9 mouse cellular contexts compared by ENCODE assay signal in the genomic region with DNA sequence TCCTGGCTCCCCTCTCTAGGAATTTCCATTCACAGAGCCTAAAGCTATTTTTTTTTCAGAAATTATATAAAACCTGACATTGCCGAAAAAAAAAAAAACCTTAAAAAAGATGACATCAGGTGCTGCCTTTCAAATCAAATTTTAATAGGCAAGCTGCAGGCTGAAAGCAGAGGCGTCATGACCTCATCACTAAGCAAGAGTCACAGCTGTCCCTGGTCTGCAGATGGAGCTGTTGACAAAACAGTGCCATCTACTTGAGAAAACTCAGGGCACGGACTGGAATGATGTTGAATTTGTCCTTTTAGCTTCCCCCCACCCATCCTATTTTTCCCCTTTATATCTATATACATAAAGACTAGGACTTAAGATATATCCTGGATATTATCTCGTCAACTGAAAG.
DNase-seq lines count a peak whose midpoint lies in the region; ATAC-seq lines count a peak whose summit lies in the region.
"Had no signal": no experiment of that assay in that cellular context is flagged by ENCODE, and none has a peak within 500 bp of the region (broad histone marks: within the 10 kb centered on the region; RNA-seq: fewer than 3 reads in every experiment).

No protein-coding gene starts in this region.

- DNase-seq in embryo, embryonic 10 days (ENCODE audit: low spot score), result peak; percentile 49
- DNase-seq in embryo, embryonic 9.5 days (ENCODE audit: extremely low spot score), result no peak
- DNase-seq in neural tube, embryonic 11.5 days (ENCODE audit: low spot score), result no peak
- DNase-seq in neural tube, embryonic 10.5 days (ENCODE audit: extremely low spot score, low spot score), result no peak
- DNase-seq in hindbrain, embryonic 14.5 days (ENCODE audit: low spot score), result peak; percentile 55
- peak; percentile 64 for DNase-seq in retina, embryonic 14.5 days (ENCODE audit: low spot score)
- DNase-seq in T-cell, adult 2 months (ENCODE audit: low spot score), result no peak
- no peak for DNase-seq in ovary, adult 18-20 months (ENCODE audit: low spot score)

- H3K9ac ChIP-seq in neural tube, embryonic 11.5 days (ENCODE audit: low read length), result no peak overlapping the region
- H3K9ac ChIP-seq in hindbrain, embryonic 14.5 days, result no peak overlapping the region
- H3K9ac ChIP-seq: liver, embryonic 15.5 days had no signal

- WGBS in neural tube, embryonic 11.5 days, result 57% methylated on average over 4 of the region's 4 CpGs
- 35% methylated on average over 4 of the region's 4 CpGs for WGBS in hindbrain, embryonic 14.5 days

- no peak overlapping the region for H3K4me3 ChIP-seq in neural tube, embryonic 11.5 days (ENCODE audit: low read depth, low read length)
- no peak overlapping the region for H3K4me3 ChIP-seq in hindbrain, embryonic 14.5 days (replicated peaks; ENCODE audit: low read length)
- H3K4me3 ChIP-seq: liver, embryonic 15.5 days had no signal

- no peak overlapping the region for H3K4me2 ChIP-seq in neural tube, embryonic 11.5 days (ENCODE audit: low read depth)
- H3K4me2 ChIP-seq in hindbrain, embryonic 14.5 days (replicated peaks), result no peak overlapping the region
- H3K4me2 ChIP-seq: liver, embryonic 15.5 days had no signal

- no peaks in the 10 kb centered on the region for H3K4me1 ChIP-seq in neural tube, embryonic 11.5 days (ENCODE audit: control insufficient read depth, insufficient read depth, low read length)
- H3K4me1 ChIP-seq in hindbrain, embryonic 14.5 days (replicated peaks; ENCODE audit: control insufficient read depth, insufficient read depth, low read length), result no peaks in the 10 kb centered on the region
- H3K4me1 ChIP-seq: liver, embryonic 15.5 days had no signal

- H3K9me3 ChIP-seq in neural tube, embryonic 11.5 days (ENCODE audit: control insufficient read depth, low read length), result no peaks in the 10 kb centered on the region
- no peaks in the 10 kb centered on the region for H3K9me3 ChIP-seq in hindbrain, embryonic 14.5 days (ENCODE audit: control insufficient read depth, low read length)
- H3K9me3 ChIP-seq: liver, embryonic 15.5 days had no signal

- H3K27ac ChIP-seq in neural tube, embryonic 11.5 days (ENCODE audit: low read depth, low read length), result no peak overlapping the region
- no peak overlapping the region for H3K27ac ChIP-seq in hindbrain, embryonic 14.5 days
- H3K27ac ChIP-seq: liver, embryonic 15.5 days had no signal

- no peaks in the 10 kb centered on the region for H3K27me3 ChIP-seq in neural tube, embryonic 11.5 days (ENCODE audit: control insufficient read depth, insufficient read depth, low read length)
- no peaks in the 10 kb centered on the region for H3K27me3 ChIP-seq in hindbrain, embryonic 14.5 days (ENCODE audit: control insufficient read depth, insufficient read depth, low read length)
- H3K27me3 ChIP-seq: liver, embryonic 15.5 days had no signal

- ATAC-seq in neural tube, embryonic 11.5 days (ENCODE audit: insufficient read depth, low FRiP score, low TSS enrichment), result peak; percentile 64; the same call in 1 of the 2 replicates
- 0 out of 2 replicates have a peak, but pooled peaks have one; percentile 70 for ATAC-seq in hindbrain, embryonic 14.5 days (ENCODE audit: low FRiP score)

- H3K36me3 ChIP-seq in neural tube, embryonic 11.5 days (ENCODE audit: control insufficient read depth, insufficient read depth, low read length), result no peaks in the 10 kb centered on the region
- H3K36me3 ChIP-seq in hindbrain, embryonic 14.5 days (replicated peaks; ENCODE audit: control insufficient read depth, insufficient read depth), result no peaks in the 10 kb centered on the region
- H3K36me3 ChIP-seq: liver, embryonic 15.5 days had no signal

Comparison
In these comparisons a context has a peak if more than half of its experiments do, and no peak if none do; other contexts are left out.
1. DNase-seq: peak in embryo, embryonic 10 days (single experiment), hindbrain, embryonic 14.5 days (single experiment) and retina, embryonic 14.5 days (single experiment); none in embryo, embryonic 9.5 days (single experiment), neural tube, embryonic 11.5 days (single experiment), neural tube, embryonic 10.5 days (single experiment), T-cell, adult 2 months (single experiment) and ovary, adult 18-20 months (single experiment).